Mouse (Mus musculus) urinary bladder, adult 2 months (tissue): Measurements from ENCODE around the gene Dmrta1. TPM values are rescaled to one million over a fixed set of nuclear protein-coding genes. Genes with fewer than 3 reads are reported as not detected.
A peak's percentile ranks its signal among the peaks of the same experiment; 100 is the strongest.
"Not testable (repeated sequence)": the region's sequence is repeated elsewhere in the genome, so short reads cannot be mapped to it uniquely, and the experiment has no call there.

Source experiments
- DNase-seq: peaks from one replicate; pipeline ENCODE4 v3.0.0; 2022; ENCODE audit warnings: low spot score
- polyA plus RNA-seq: library from polyadenylated mRNA; depleted of rRNA; stranded (reverse); fragments of >200 nt; gene quantifications from 2 replicates; pipeline ENCODE4 v1.2.3, GENCODE M21; 2012; rRNA removed

Gene Dmrta1
- polyA plus RNA-seq, result 0.07 and 0.28 TPM in 2 replicates

GRCm38 (mm10) chr4:89679195-89679594 is at the start of gene Dmrta1:
TSS of gene Dmrta1 (plus strand) at chr4:89679436.
- DNase-seq, result no peak

- DNase-seq, result no peak
Measured at GRCm38 (mm10) chr4:89630374-89631079, 48.7 kb upstream of the Dmrta1 start.

GRCm38 (mm10) chr4:89631560-89631959 is 47.7 kb upstream of the Dmrta1 start:
- no peak for DNase-seq

- DNase-seq, result no peak
Measured at GRCm38 (mm10) chr4:89638651-89639050, 40.6 kb upstream of the Dmrta1 start.

GRCm38 (mm10) chr4:89644235-89645115 is 34.8 kb upstream of the Dmrta1 start:
- no peak for DNase-seq

GRCm38 (mm10) chr4:89650352-89651311 is 28.6 kb upstream of the Dmrta1 start:
- DNase-seq, result no peak

GRCm38 (mm10) chr4:89651312-89651686 is 27.9 kb upstream of the Dmrta1 start:
- DNase-seq, result no peak

GRCm38 (mm10) chr4:89651779-89652178 is 27.5 kb upstream of the Dmrta1 start:
- DNase-seq, result no peak

- DNase-seq, result no peak
Measured at GRCm38 (mm10) chr4:89663406-89663805, 15.8 kb upstream of the Dmrta1 start.

GRCm38 (mm10) chr4:89674711-89675110 is 4.5 kb upstream of the Dmrta1 start:
- DNase-seq, result no peak

- no peak for DNase-seq
Measured at GRCm38 (mm10) chr4:89677903-89678302, 1.3 kb upstream of the Dmrta1 start.

- no peak for DNase-seq
Measured at GRCm38 (mm10) chr4:89678713-89679112, 523 bp upstream of the Dmrta1 start.

GRCm38 (mm10) chr4:89687961-89688803 is 8.9 kb downstream of the Dmrta1 start:
- peak; percentile 22 for DNase-seq

- DNase-seq, result no peak
Measured at GRCm38 (mm10) chr4:89688804-89689497, 9.7 kb downstream of the Dmrta1 start.

- no peak for DNase-seq
Measured at GRCm38 (mm10) chr4:89691936-89692335, 12.7 kb downstream of the Dmrta1 start.

GRCm38 (mm10) chr4:89692780-89693179 is 13.5 kb downstream of the Dmrta1 start:
- no peak for DNase-seq

- DNase-seq, result no peak
Measured at GRCm38 (mm10) chr4:89695589-89695988, 16.4 kb downstream of the Dmrta1 start.

- DNase-seq, result no peak
Measured at GRCm38 (mm10) chr4:89697951-89698350, 18.7 kb downstream of the Dmrta1 start.

- not testable (repeated sequence) for DNase-seq
Measured at GRCm38 (mm10) chr4:89723526-89724190, 44.4 kb downstream of the Dmrta1 start.
